ENCODE assay signal across 28 mouse cellular contexts in the genomic region with DNA sequence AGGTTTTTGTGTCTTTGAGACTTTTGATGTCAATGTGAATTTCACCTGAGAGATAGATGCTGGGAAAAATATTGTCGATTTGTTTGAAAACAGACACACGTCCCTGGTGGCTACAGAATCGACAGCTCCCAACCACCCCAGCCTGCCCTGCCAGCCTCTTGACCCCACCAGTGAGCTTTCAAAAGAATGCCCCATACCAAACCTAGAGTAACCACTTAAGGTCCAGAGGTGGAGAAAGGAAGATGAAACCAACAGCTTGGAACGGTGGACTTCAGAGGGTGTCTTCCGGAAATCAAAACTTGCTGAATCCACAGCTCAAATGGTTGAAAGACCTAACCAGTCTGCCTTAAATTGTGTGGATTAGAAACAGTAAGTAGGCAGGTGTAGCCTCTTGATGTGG. TPM values are rescaled to one million over a fixed set of nuclear protein-coding genes. Genes with fewer than 3 reads are reported as not detected.
DNase-seq lines count a peak whose midpoint lies in the region; ATAC-seq lines count a peak whose summit lies in the region.
"Had no signal": no experiment of that assay in that cellular context is flagged by ENCODE, and none has a peak within 500 bp of the region (broad histone marks: within the 10 kb centered on the region; RNA-seq: fewer than 3 reads in every experiment).

No protein-coding gene starts in this region.

- H3K4me3 ChIP-seq in kidney, embryonic 16.5 days (ENCODE audit: low read length): no peak overlapping the region
- H3K4me3 ChIP-seq: embryonic facial prominence, embryonic 10.5 days; embryonic facial prominence, embryonic 12.5 days; forebrain, embryonic 13.5 days had no signal

- no peaks in the 10 kb centered on the region for H3K4me1 ChIP-seq in kidney, embryonic 16.5 days (ENCODE audit: insufficient read depth, low read length)
- H3K4me1 ChIP-seq: embryonic facial prominence, embryonic 10.5 days; embryonic facial prominence, embryonic 12.5 days; forebrain, embryonic 13.5 days had no signal

- intact Hi-C loops in heart, postnatal 14 days (cut with DNase I): no loop called here

- WGBS in kidney, embryonic 16.5 days: 91% methylated on average over 5 of the region's 5 CpGs

- no peak overlapping the region for H3K9ac ChIP-seq in kidney, embryonic 16.5 days (replicated peaks; ENCODE audit: low read length)
- H3K9ac ChIP-seq: embryonic facial prominence, embryonic 12.5 days; forebrain, embryonic 13.5 days had no signal

- peaks cover under 1% of the 10 kb centered on the region for H3K9me3 ChIP-seq in kidney, embryonic 16.5 days (ENCODE audit: low read length)
- H3K9me3 ChIP-seq: embryonic facial prominence, embryonic 10.5 days; embryonic facial prominence, embryonic 12.5 days; forebrain, embryonic 13.5 days; G1E had no signal

- no peak for ATAC-seq in kidney, embryonic 16.5 days (ENCODE audit: low FRiP score, low TSS enrichment)
- ATAC-seq: activated CD4-positive, CD25-positive, alpha-beta regulatory T cell, adult 4 months; CD4-positive, CD25-positive, alpha-beta regulatory T cell, adult 4 months; forebrain, embryonic 13.5 days; Patski had no signal

- no peaks in the 10 kb centered on the region for H3K36me3 ChIP-seq in kidney, embryonic 16.5 days (ENCODE audit: insufficient read depth, low read length)
- H3K36me3 ChIP-seq: embryonic facial prominence, embryonic 10.5 days; embryonic facial prominence, embryonic 12.5 days; G1E had no signal

- peak; percentile 74 for DNase-seq in heart, adult 11 months
- no peak for DNase-seq in heart, postnatal 14 days
- DNase-seq in kidney, adult 11 months: peak; percentile 62
- DNase-seq in kidney, postnatal 14 days: no peak
- DNase-seq in kidney, adult 8-10 months: peak; percentile 54 to 64
- peak; percentile 44 for DNase-seq in kidney, postnatal 36 days
- DNase-seq in kidney, postnatal 4 days: no peak
- DNase-seq: adrenal gland, adult 8-10 months; adrenal gland, postnatal 14 days; adrenal gland, postnatal 36 days; B cell, adult 2 months; cerebellum, adult 11-12 months; cerebellum, adult 2 months; cerebellum, adult 9-10 months; cerebellum, postnatal 10 days; cerebellum, postnatal 25 days had no signal

- H3K27me3 ChIP-seq in kidney, embryonic 16.5 days (ENCODE audit: insufficient read depth, low read length): no peaks in the 10 kb centered on the region
- H3K27me3 ChIP-seq: CH12.LX; embryonic facial prominence, embryonic 12.5 days; forebrain, embryonic 13.5 days; Patski had no signal

- no peak overlapping the region for H3K27ac ChIP-seq in kidney, embryonic 16.5 days (ENCODE audit: low read length)
- H3K27ac ChIP-seq: embryonic facial prominence, embryonic 10.5 days; embryonic facial prominence, embryonic 12.5 days; forebrain, embryonic 13.5 days had no signal

- H3K4me2 ChIP-seq in kidney, embryonic 16.5 days (replicated peaks; ENCODE audit: low read depth, low read length): no peak overlapping the region
- H3K4me2 ChIP-seq: embryonic facial prominence, embryonic 12.5 days; forebrain, embryonic 13.5 days had no signal

RNA-seq across cellular contexts. Expression of a gene that starts 24.3 kb away (rescaled TPM):
- total RNA-seq in heart, postnatal 14 days (2021): not detected
- polyA plus RNA-seq in kidney, embryonic 16.5 days (2015; fragmentation: Nextera tagmentation; extraction: Ambion mirVana): 2.0 and 2.8 TPM in 2 replicates
- total RNA-seq: adrenal gland, postnatal 14 days; adrenal gland, postnatal 36 days had no signal
- polyA plus RNA-seq: activated CD4-positive, CD25-positive, alpha-beta regulatory T cell, adult 4 months; CD4-positive, CD25-positive, alpha-beta regulatory T cell, adult 4 months had no signal

RNA-seq across cellular contexts. Expression of a gene that starts 28.0 kb away (rescaled TPM):
- total RNA-seq in heart, postnatal 14 days (2021): not detected
- polyA plus RNA-seq in kidney, embryonic 16.5 days (2015; fragmentation: Nextera tagmentation; extraction: Ambion mirVana): 0.29 TPM in 1 of 2 replicates, not detected in the other
- total RNA-seq: adrenal gland, adult 18-20 months; adrenal gland, adult 8-10 months; adrenal gland, postnatal 14 days; adrenal gland, postnatal 36 days; CH12.LX; G1E had no signal
- polyA plus RNA-seq: activated CD4-positive, CD25-positive, alpha-beta regulatory T cell, adult 4 months; CD4-positive, CD25-positive, alpha-beta regulatory T cell, adult 4 months; embryonic facial prominence, embryonic 10.5 days; embryonic facial prominence, embryonic 12.5 days; embryonic facial prominence, embryonic 14.5 days; forebrain, embryonic 11.5 days; forebrain, embryonic 13.5 days; G1E; Patski had no signal

RNA-seq across cellular contexts. Expression of a gene that starts 39.0 kb away (rescaled TPM):
- total RNA-seq in heart, postnatal 14 days (2021): 10 to 100 TPM; 54.2 to 76.5 TPM
- polyA plus RNA-seq in kidney, embryonic 16.5 days (2015; fragmentation: Nextera tagmentation; extraction: Ambion mirVana): 293 and 329 TPM in 2 replicates

RNA-seq across cellular contexts. Expression of a gene that starts 39.2 kb away (rescaled TPM):
- total RNA-seq in heart, postnatal 14 days (2021): 10 to 100 TPM; 12.7 to 13.5 TPM
- 10.0 and 11.1 TPM in 2 replicates for polyA plus RNA-seq in kidney, embryonic 16.5 days (2015; fragmentation: Nextera tagmentation; extraction: Ambion mirVana)

RNA-seq across cellular contexts. Expression of a gene that starts 44.2 kb away (rescaled TPM):
- total RNA-seq in heart, postnatal 14 days (2021): not detected
- not detected in 2 replicates for polyA plus RNA-seq in kidney, embryonic 16.5 days (2015; fragmentation: Nextera tagmentation; extraction: Ambion mirVana)
- total RNA-seq: adrenal gland, adult 18-20 months; adrenal gland, adult 8-10 months; adrenal gland, postnatal 14 days; adrenal gland, postnatal 36 days; CH12.LX; G1E had no signal
- polyA plus RNA-seq: activated CD4-positive, CD25-positive, alpha-beta regulatory T cell, adult 4 months; CD4-positive, CD25-positive, alpha-beta regulatory T cell, adult 4 months; embryonic facial prominence, embryonic 10.5 days; embryonic facial prominence, embryonic 14.5 days; forebrain, embryonic 11.5 days; forebrain, embryonic 13.5 days; G1E; Patski had no signal

Comparison
In these comparisons a context has a peak if more than half of its experiments do, and no peak if none do; other contexts are left out.
1. DNase-seq: peak in heart, adult 11 months (single experiment), kidney, adult 11 months (single experiment), kidney, adult 8-10 months (2 of 2) and kidney, postnatal 36 days (2 of 2); none in heart, postnatal 14 days (0 of 2), kidney, postnatal 14 days (single experiment) and kidney, postnatal 4 days (0 of 2).